Mouse (Mus musculus) bone marrow, adult 2 months (tissue): ENCODE data around the gene Ttc9c. TPM values are rescaled to one million over a fixed set of nuclear protein-coding genes. Genes with fewer than 3 reads are reported as not detected.
A peak's percentile ranks its signal among the peaks of the same experiment; 100 is the strongest.
"Not testable (repeated sequence)": the region's sequence is repeated elsewhere in the genome, so short reads cannot be mapped to it uniquely, and the experiment has no call there.

Experiments
- H3K27ac ChIP-seq: fragments of 200-500 bp; 2 replicates; pipeline ENCODE4 v1.5.1; 2012; ENCODE audit warnings: low read depth, mild to moderate bottlenecking, control low read depth, inconsistent platforms, low read length; ENCODE audit not compliant: control insufficient read depth, poor library complexity, insufficient read depth
- H3K4me1 ChIP-seq: fragments of 200-500 bp; 2 replicates; pipeline ENCODE4 v1.6.1; 2011; ENCODE audit warnings: low read length; ENCODE audit not compliant: control insufficient read depth, insufficient read depth
- H3K4me3 ChIP-seq: fragments of 200-500 bp; replicated peaks from 2 replicates; pipeline ENCODE3; 2011; ENCODE audit warnings: mild to moderate bottlenecking, low read depth, low read length, control low read depth; ENCODE audit not compliant: control insufficient read depth
- CTCF ChIP-seq: fragments of 200-500 bp; IDR thresholded peaks from 2 replicates; pipeline ENCODE4 v1.5.1; 2011; ENCODE audit warnings: low read length, control low read depth; ENCODE audit not compliant: control insufficient read depth, insufficient read depth
- POLR2A ChIP-seq: fragments of 200-500 bp; IDR thresholded peaks from 2 replicates; pipeline ENCODE4 v1.6.1; 2011; ENCODE audit warnings: low read depth, mild to moderate bottlenecking, control low read depth, low read length, borderline replicate concordance; ENCODE audit not compliant: control insufficient read depth
- WGBS: fragments of 180-500 bp; shearing (Covaris S2); methylation state at CpG from one replicate; pipeline ENCODE4 v1.1.7; 2018; 5-methylcytosine and 5-hydroxymethylcytosine counted together
- polyA plus RNA-seq: library from polyadenylated mRNA; stranded (reverse); fragments of >200 nt; gene quantifications from 2 replicates; pipeline ENCODE4 v1.2.4, GENCODE M21; 2011; ENCODE audit warnings: low replicate concordance; ENCODE audit not compliant: missing spikeins, insufficient read depth, insufficient read length

The Ttc9c gene
- polyA plus RNA-seq, 1 experiment, result 18.1 TPM

- 2% methylated on average over 38 of the region's 38 CpGs for WGBS
- peaks cover 2% of the 10 kb centered on the region; the same call in 1 of the 2 replicates for H3K4me1 ChIP-seq
These were observed 18.2 kb upstream of the Ttc9c start, which contains the start of gene Bscl2 for GRCm38 (mm10) chr19:8837251-8837791. Bscl2 (plus strand) TSS chr19:8837467.

GRCm38 (mm10) chr19:8836327-8836726 lies 17.2 kb upstream of the Ttc9c start:
- WGBS, result 97% methylated on average over 10 of the region's 10 CpGs
- H3K4me1 ChIP-seq, H3K27ac ChIP-seq, H3K4me3 ChIP-seq: not testable (repeated sequence)

More at GRCm38 (mm10) chr19:8837251-8837791, 18.2 kb upstream of the Ttc9c start, which contains the start of gene Bscl2:
- TF ChIP-seq CTCF (peak; percentile 44; the same call in 1 of the 2 replicates), POLR2A (peak; percentile 69; the same call in 1 of the 2 replicates)
- Histone ChIP-seq H3K4me3 (peak within 1 kb of the TSS; percentile 81), H3K27ac (peak within 1 kb of the TSS; percentile 92)

- H3K4me3 ChIP-seq, result no peak overlapping the region
- H3K4me1 ChIP-seq, result peaks cover 2% of the 10 kb centered on the region; the same call in 1 of the 2 replicates
- H3K27ac ChIP-seq, result no peak overlapping the region
- no peak for TF ChIP-seq CTCF
- TF ChIP-seq POLR2A, result no peak
- 90% methylated on average over 4 of the region's 4 CpGs for WGBS
These were observed 13.8 kb upstream of the Ttc9c start for GRCm38 (mm10) chr19:8832971-8833370.

GRCm38 (mm10) chr19:8831262-8831661 lies 12.1 kb upstream of the Ttc9c start:
- no peak overlapping the region for H3K27ac ChIP-seq
- 86% methylated on average over 11 of the region's 11 CpGs for WGBS
- H3K4me1 ChIP-seq, result no peaks in the 10 kb centered on the region
- no peak overlapping the region for H3K4me3 ChIP-seq
- no peak for TF ChIP-seq CTCF
- TF ChIP-seq POLR2A, result no peak

- TF ChIP-seq CTCF (no peak), POLR2A (no peak)
- Histone ChIP-seq H3K27ac (no peak overlapping the region), H3K4me3 (no peak overlapping the region), H3K4me1 (no peaks in the 10 kb centered on the region)
- WGBS, result 95% methylated on average over 8 of the region's 8 CpGs
These were observed 11.5 kb upstream of the Ttc9c start for GRCm38 (mm10) chr19:8830664-8831063.

- peak within 1 kb of the TSS; percentile 74; the same call in 1 of the 2 replicates for H3K27ac ChIP-seq
- no peaks in the 10 kb centered on the region for H3K4me1 ChIP-seq
- TF ChIP-seq CTCF, result no peak
- no peak for TF ChIP-seq POLR2A
- 24% methylated on average over 8 of the region's 8 CpGs for WGBS
- H3K4me3 ChIP-seq, result peak within 1 kb of the TSS; percentile 40
These were observed 10.5 kb upstream of the Ttc9c start, which contains the start of gene AC129217.1 for GRCm38 (mm10) chr19:8829660-8830059. AC129217.1 (plus strand) TSS chr19:8829773.

GRCm38 (mm10) chr19:8822696-8823095 lies 3.6 kb upstream of the Ttc9c start:
- 83% methylated on average over 8 of the region's 8 CpGs for WGBS
- H3K4me3 ChIP-seq, result peak overlapping the region; percentile 26
- H3K27ac ChIP-seq, result no peak overlapping the region

GRCm38 (mm10) chr19:8821146-8821545 lies 2.0 kb upstream of the Ttc9c start:
- peak overlapping the region; percentile 98 for H3K4me3 ChIP-seq
- TF ChIP-seq POLR2A, result no peak
- TF ChIP-seq CTCF, result no peak
- peaks cover 1% of the 10 kb centered on the region; the same call in 1 of the 2 replicates for H3K4me1 ChIP-seq
- WGBS, result 0% methylated on average over 7 of the region's 7 CpGs
- peak overlapping the region; percentile 98 for H3K27ac ChIP-seq

More at GRCm38 (mm10) chr19:8822696-8823095, 3.6 kb upstream of the Ttc9c start:
- H3K4me1 ChIP-seq, result peaks cover 1% of the 10 kb centered on the region; the same call in 1 of the 2 replicates
- TF ChIP-seq CTCF, result no peak
- TF ChIP-seq POLR2A, result no peak

GRCm38 (mm10) chr19:8820424-8820956 lies 1.4 kb upstream of the Ttc9c start:
- Histone ChIP-seq H3K4me1 (peaks cover 1% of the 10 kb centered on the region; the same call in 1 of the 2 replicates), H3K4me3 (peak overlapping the region; percentile 98), H3K27ac (peak overlapping the region; percentile 98)
- TF ChIP-seq CTCF (no peak), POLR2A (peak; percentile 22; the same call in 1 of the 2 replicates)
- under 1% methylated on average over 48 of the region's 48 CpGs for WGBS
